Mouse (Mus musculus) MEL (cell line): Measurements from ENCODE around the gene Fancc. TPM values are rescaled to one million over a fixed set of nuclear protein-coding genes. Genes with fewer than 3 reads are reported as not detected.

ENCODE experiments used
- DNase-seq: peaks from one replicate; pipeline ENCODE4 v3.0.0; 2011; ENCODE audit warnings: low read depth, low spot score
- H3K27ac ChIP-seq: 2 replicates; pipeline ENCODE4 v1.5.1; 2012; ENCODE audit warnings: low read depth, mild to moderate bottlenecking, control low read depth, low read length, moderate library complexity; ENCODE audit not compliant: control insufficient read depth
- H3K27me3 ChIP-seq, 2 experiments: fragments of 150-350 bp in 1 of 2; sonication (generic) in 1 of 2; 2 replicates each; pipeline ENCODE4 v1.6.1; 2012; ENCODE audit warnings: low read length in 2 of 2, mild to moderate bottlenecking in 2 of 2, improper control_type of control experiment in 1 of 2, moderate library complexity in 1 of 2; ENCODE audit not compliant: insufficient read depth in 2 of 2, control insufficient read depth in 1 of 2
- H3K36me3 ChIP-seq, 2 experiments: 2 replicates each; pipeline ENCODE4 v1.6.1; 2012 to 2014; ENCODE audit warnings: low read length in 2 of 2, improper control_type of control experiment in 1 of 2, inconsistent platforms in 1 of 2, mild to moderate bottlenecking in 1 of 2; ENCODE audit not compliant: insufficient read depth in 2 of 2, control insufficient read depth in 1 of 2
- H3K4me1 ChIP-seq, 2 experiments: fragments of 150-350 bp in 1 of 2; sonication (generic) in 1 of 2; 2 replicates each; pipeline ENCODE4 v1.6.1; 2012; ENCODE audit warnings: low read length in 2 of 2, improper control_type of control experiment in 1 of 2, mild to moderate bottlenecking in 1 of 2; ENCODE audit not compliant: insufficient read depth in 2 of 2, control insufficient read depth in 1 of 2
- H3K4me3 ChIP-seq, 2 experiments: fragments of 150-350 bp in 1 of 2; sonication (generic) in 1 of 2; 2 replicates each; pipeline ENCODE4 v1.5.1; 2012; ENCODE audit warnings: low read depth in 2 of 2, low read length in 2 of 2, mild to moderate bottlenecking in 2 of 2, moderate library complexity in 2 of 2, control low read depth in 1 of 2, improper control_type of control experiment in 1 of 2; ENCODE audit not compliant: control insufficient read depth in 1 of 2, insufficient read depth in 1 of 2
- H3K79me2 ChIP-seq: 2 replicates; pipeline ENCODE4 v1.6.1; 2012; ENCODE audit warnings: mild to moderate bottlenecking, low read length, moderate library complexity; ENCODE audit not compliant: control insufficient read depth, poor library complexity, insufficient read depth
- H3K9ac ChIP-seq: 2 replicates; pipeline ENCODE4 v1.6.1; 2012; ENCODE audit warnings: low read depth, mild to moderate bottlenecking, control low read depth, low read length, moderate library complexity; ENCODE audit not compliant: control insufficient read depth, poor library complexity, severe bottlenecking
- H3K9me3 ChIP-seq: fragments of 150-350 bp; sonication (generic); replicated peaks from 2 replicates; pipeline ENCODE4 v1.6.1; 2012; ENCODE audit warnings: mild to moderate bottlenecking, low read length, improper control_type of control experiment, moderate library complexity; ENCODE audit not compliant: insufficient read depth
- BHLHE40 ChIP-seq: IDR thresholded peaks from 2 replicates; pipeline ENCODE4 v1.6.1; 2012; ENCODE audit warnings: low read depth, mild to moderate bottlenecking, inconsistent platforms, low read length, improper control_type of control experiment, borderline replicate concordance
- CHD1 ChIP-seq: IDR thresholded peaks from 2 replicates; pipeline ENCODE4 v1.6.1; 2012; ENCODE audit warnings: low read depth, mild to moderate bottlenecking, inconsistent platforms, low read length, improper control_type of control experiment
- CHD2 ChIP-seq: IDR thresholded peaks from 2 replicates; pipeline ENCODE4 v1.6.1; 2011; ENCODE audit warnings: low read length, improper control_type of control experiment
- CTCF ChIP-seq, 3 experiments: IDR thresholded peaks in 2 of 3; conservative IDR thresholded peaks in 1 of 3; 2 replicates each; pipeline ENCODE4 v1.5.1; 2011 to 2012; ENCODE audit warnings: low read length in 3 of 3, low read depth in 2 of 3, mild to moderate bottlenecking in 2 of 3, improper control_type of control experiment in 1 of 3, inconsistent platforms in 1 of 3, mixed read lengths in 1 of 3, moderate library complexity in 1 of 3; ENCODE audit not compliant: control insufficient read depth in 1 of 3, insufficient read depth in 1 of 3, poor library complexity in 1 of 3, severe bottlenecking in 1 of 3
- E2F4 ChIP-seq: IDR thresholded peaks from 2 replicates; pipeline ENCODE4 v1.6.1; 2011; ENCODE audit warnings: low read depth, low read length, improper control_type of control experiment, borderline replicate concordance
- ELF1 ChIP-seq: IDR thresholded peaks from 2 replicates; pipeline ENCODE4 v1.6.1; 2014; ENCODE audit warnings: low read depth, mild to moderate bottlenecking, inconsistent platforms, low read length, improper control_type of control experiment, moderate library complexity
- ETS1 ChIP-seq: IDR thresholded peaks from 2 replicates; pipeline ENCODE4 v1.6.1; 2012; ENCODE audit warnings: low read depth, mild to moderate bottlenecking, inconsistent platforms, low read length, improper control_type of control experiment, moderate library complexity
- GABPA ChIP-seq: IDR thresholded peaks from 2 replicates; pipeline ENCODE4 v1.6.1; 2012; ENCODE audit warnings: low read depth, mild to moderate bottlenecking, inconsistent platforms, low read length, improper control_type of control experiment, moderate library complexity
- GATA1 ChIP-seq: IDR thresholded peaks from 2 replicates; pipeline ENCODE4 v1.6.1; 2011; ENCODE audit warnings: low read depth, low read length, improper control_type of control experiment
- JUND ChIP-seq: IDR thresholded peaks from 2 replicates; pipeline ENCODE4 v1.6.1; 2011; ENCODE audit warnings: low read depth, mild to moderate bottlenecking, improper control_type of control experiment, low read length
- KAT2A ChIP-seq: conservative IDR thresholded peaks from 2 replicates; pipeline ENCODE4 v1.6.1; 2012; ENCODE audit warnings: low read depth, low read length, improper control_type of control experiment, inconsistent platforms
- MAFK ChIP-seq: IDR thresholded peaks from 2 replicates; pipeline ENCODE4 v1.6.1; 2011; ENCODE audit warnings: low read depth, mild to moderate bottlenecking, low read length, improper control_type of control experiment, borderline replicate concordance
- MAX ChIP-seq: IDR thresholded peaks from 2 replicates; pipeline ENCODE4 v1.6.1; 2011; ENCODE audit warnings: low read length, improper control_type of control experiment
- MAZ ChIP-seq: IDR thresholded peaks from 2 replicates; pipeline ENCODE4 v1.6.1; 2012; ENCODE audit warnings: low read depth, mild to moderate bottlenecking, inconsistent platforms, low read length, improper control_type of control experiment
- MEF2A ChIP-seq: IDR thresholded peaks from 2 replicates; pipeline ENCODE4 v1.6.1; 2014; ENCODE audit warnings: low read depth, mild to moderate bottlenecking, inconsistent platforms, low read length, improper control_type of control experiment; ENCODE audit not compliant: poor library complexity, insufficient replicate concordance, severe bottlenecking; ENCODE audit errors: extremely low read depth
- MXI1 ChIP-seq: IDR thresholded peaks from 2 replicates; pipeline ENCODE4 v1.6.1; 2011; ENCODE audit warnings: mild to moderate bottlenecking, low read depth, low read length, improper control_type of control experiment
- MYB ChIP-seq: IDR thresholded peaks from 2 replicates; pipeline ENCODE4 v1.6.1; 2011; ENCODE audit warnings: mild to moderate bottlenecking, low read depth, low read length, improper control_type of control experiment
- MYC ChIP-seq: IDR thresholded peaks from 2 replicates; pipeline ENCODE4 v1.6.1; 2011; ENCODE audit warnings: low read depth, mild to moderate bottlenecking, low read length, improper control_type of control experiment, moderate library complexity
- POLR2A ChIP-seq, 2 experiments: IDR thresholded peaks; 2 replicates each; pipeline ENCODE4 v1.6.1; 2011 to 2012; ENCODE audit warnings: low read length in 2 of 2, mild to moderate bottlenecking in 2 of 2, control low read depth in 1 of 2, improper control_type of control experiment in 1 of 2, low read depth in 1 of 2, moderate library complexity in 1 of 2; ENCODE audit not compliant: control insufficient read depth in 1 of 2, insufficient read depth in 1 of 2, poor library complexity in 1 of 2
- POLR2AphosphoS2 ChIP-seq: IDR thresholded peaks from 2 replicates; pipeline ENCODE4 v1.6.1; 2011; ENCODE audit warnings: low read length, improper control_type of control experiment
- RCOR1 ChIP-seq: IDR thresholded peaks from 2 replicates; pipeline ENCODE4 v1.6.1; 2012; ENCODE audit warnings: low read depth, mild to moderate bottlenecking, inconsistent platforms, low read length, improper control_type of control experiment
- SMC3 ChIP-seq: IDR thresholded peaks from 2 replicates; pipeline ENCODE4 v1.6.1; 2011; ENCODE audit warnings: low read depth, low read length, improper control_type of control experiment
- TAL1 ChIP-seq: IDR thresholded peaks from 2 replicates; pipeline ENCODE4 v1.6.1; 2012; ENCODE audit warnings: mild to moderate bottlenecking, inconsistent platforms, low read length, moderate library complexity, mixed read lengths
- TBP ChIP-seq: IDR thresholded peaks from 2 replicates; pipeline ENCODE4 v1.8.0; 2011; ENCODE audit warnings: low read depth, low read length, improper control_type of control experiment
- USF1 ChIP-seq: IDR thresholded peaks from 2 replicates; pipeline ENCODE4 v1.6.1; 2014; ENCODE audit warnings: low read depth, mild to moderate bottlenecking, inconsistent platforms, low read length, improper control_type of control experiment, moderate library complexity
- USF2 ChIP-seq, 2 experiments: IDR thresholded peaks; 2 replicates each; pipeline ENCODE4 v1.6.1; 2011 to 2012; ENCODE audit warnings: improper control_type of control experiment in 2 of 2, low read length in 2 of 2, borderline replicate concordance in 1 of 2, inconsistent platforms in 1 of 2, low read depth in 1 of 2, mild to moderate bottlenecking in 1 of 2; ENCODE audit not compliant: insufficient read depth in 1 of 2
- ZC3H11A ChIP-seq: IDR thresholded peaks from 2 replicates; pipeline ENCODE4 v1.6.1; 2012; ENCODE audit warnings: low read depth, mild to moderate bottlenecking, inconsistent platforms, low read length, improper control_type of control experiment
- ZMIZ1 ChIP-seq: IDR thresholded peaks from 2 replicates; pipeline ENCODE4 v1.6.1; 2012; ENCODE audit warnings: low read depth, mild to moderate bottlenecking, inconsistent platforms, low read length, improper control_type of control experiment, moderate library complexity
- ZNF384 ChIP-seq: IDR thresholded peaks from 2 replicates; pipeline ENCODE4 v1.6.1; 2012; ENCODE audit warnings: low read depth, mild to moderate bottlenecking, inconsistent platforms, low read length, improper control_type of control experiment
- polyA plus RNA-seq, 2 experiments: library from polyadenylated mRNA; stranded (reverse) in 1 of 2; unstranded in 1 of 2; fragments of >175 nt in 1 of 2; fragments of >200 nt in 1 of 2; gene quantifications; 2 replicates each; pipeline versions ENCODE4 v1.2.1 to v1.2.4; 2012; ENCODE audit warnings: low replicate concordance in 2 of 2, low read depth in 1 of 2; ENCODE audit not compliant: insufficient read length in 2 of 2, insufficient read depth in 1 of 2, missing spikeins in 1 of 2
- total RNA-seq: library from RNA; depleted of rRNA; stranded (reverse); fragments of 300-350 nt; gene quantifications from 2 replicates; pipeline ENCODE4 v1.2.3, GENCODE M21; 2012

Gene Fancc
- total and polyA plus RNA-seq, 3 experiments: 4.0 to 5.5 TPM; not detected in 1

GRCm38 (mm10) chr13:63541510-63541909 is 44.4 kb upstream of the Fancc start:
- H3K36me3 ChIP-seq: peaks cover 0 to 40% of the 10 kb centered on the region in 2 experiments; a peak in 2 of 4 replicates

GRCm38 (mm10) chr13:63540584-63540983 is 43.5 kb upstream of the Fancc start:
- no peak for DNase-seq
- H3K27me3 ChIP-seq: no peaks in the 10 kb centered on the region
- no peak overlapping the region for H3K9ac ChIP-seq
- H3K9me3 ChIP-seq: no peaks in the 10 kb centered on the region
- no peak overlapping the region for H3K27ac ChIP-seq
- no peak for TF ChIP-seq RCOR1
- TF ChIP-seq SMC3: no peak
- no peak for TF ChIP-seq POLR2AphosphoS2
- TF ChIP-seq USF2 (IDR thresholded peaks at IDR 0.05; ENCODE audit: borderline replicate concordance in 1 of 2, insufficient read depth in 1 of 2, low read depth in 1 of 2, low read length in 2 of 2): no peak
- TF ChIP-seq MEF2A: no peak
- TF ChIP-seq BHLHE40: no peak
- TF ChIP-seq MAFK: no peak
- no peak for TF ChIP-seq GATA1
- TF ChIP-seq MYC: no peak
- no peak for TF ChIP-seq CHD1
- TF ChIP-seq CHD2: no peak
- no peak for TF ChIP-seq TBP
- TF ChIP-seq MXI1: no peak
- no peak for TF ChIP-seq ZC3H11A
- TF ChIP-seq MYB: no peak
- TF ChIP-seq TAL1: no peak
- no peak for TF ChIP-seq ETS1
- no peak for TF ChIP-seq JUND
- H3K4me1 ChIP-seq: no peaks in the 10 kb centered on the region
- no peaks in the 10 kb centered on the region for H3K79me2 ChIP-seq
- H3K4me3 ChIP-seq: no peak overlapping the region
- peaks cover 0 to 38% of the 10 kb centered on the region in 2 experiments; a peak in 2 of 4 replicates for H3K36me3 ChIP-seq

More at GRCm38 (mm10) chr13:63541510-63541909, 44.4 kb upstream of the Fancc start:
- no peak overlapping the region for H3K27ac ChIP-seq
- no peaks in the 10 kb centered on the region for H3K79me2 ChIP-seq
- no peak overlapping the region for H3K4me3 ChIP-seq
- H3K9ac ChIP-seq: no peak overlapping the region
- no peak for DNase-seq
- no peaks in the 10 kb centered on the region for H3K27me3 ChIP-seq
- H3K9me3 ChIP-seq: no peaks in the 10 kb centered on the region
- TF ChIP-seq ZMIZ1 (no peak), CHD2 (no peak), E2F4 (no peak), TBP (no peak), GABPA (no peak), ZNF384 (no peak), MYB (no peak), CHD1 (no peak), MXI1 (no peak), MYC (no peak), USF1 (no peak), RCOR1 (no peak), POLR2A (IDR thresholded peaks at IDR 0.05; ENCODE audit: control insufficient read depth in 1 of 2, insufficient read depth in 1 of 2, low read depth in 1 of 2, low read length in 2 of 2, poor library complexity in 1 of 2) (no peak), TAL1 (no peak), KAT2A (no peak), CTCF (IDR thresholded peaks at IDR 0.05 in 2 of 3, conservative IDR thresholded peaks at IDR 0.05 in 1 of 3; ENCODE audit: control insufficient read depth in 1 of 3, insufficient read depth in 1 of 3, low read depth in 2 of 3, low read length in 3 of 3, poor library complexity in 1 of 3, severe bottlenecking in 1 of 3) (no peak), MAX (no peak), ELF1 (no peak), MAZ (no peak)
- no peaks in the 10 kb centered on the region for H3K4me1 ChIP-seq
